Mouse (Mus musculus) heart, adult 2 months (tissue): ENCODE data around the gene 4930404N11Rik.
A peak's percentile ranks its signal among the peaks of the same experiment; 100 is the strongest.

Experiments
- CTCF ChIP-seq: fragments of 200-600 bp; IDR thresholded peaks from 2 replicates; pipeline ENCODE4 v1.8.1; 2022; ENCODE audit warnings: antibody characterized with exemption, mild to moderate bottlenecking, moderate library complexity
- EP300 ChIP-seq: fragments of 200-500 bp; IDR thresholded peaks from 2 replicates; pipeline ENCODE4 v1.6.1; 2011; ENCODE audit warnings: low read depth, low read length, control low read depth; ENCODE audit not compliant: insufficient read depth
- POLR2A ChIP-seq: fragments of 200-500 bp; IDR thresholded peaks from 2 replicates; pipeline ENCODE4 v1.6.1; 2011; ENCODE audit warnings: mild to moderate bottlenecking, low read depth, low read length, control low read depth; ENCODE audit not compliant: insufficient read depth

DNA sequence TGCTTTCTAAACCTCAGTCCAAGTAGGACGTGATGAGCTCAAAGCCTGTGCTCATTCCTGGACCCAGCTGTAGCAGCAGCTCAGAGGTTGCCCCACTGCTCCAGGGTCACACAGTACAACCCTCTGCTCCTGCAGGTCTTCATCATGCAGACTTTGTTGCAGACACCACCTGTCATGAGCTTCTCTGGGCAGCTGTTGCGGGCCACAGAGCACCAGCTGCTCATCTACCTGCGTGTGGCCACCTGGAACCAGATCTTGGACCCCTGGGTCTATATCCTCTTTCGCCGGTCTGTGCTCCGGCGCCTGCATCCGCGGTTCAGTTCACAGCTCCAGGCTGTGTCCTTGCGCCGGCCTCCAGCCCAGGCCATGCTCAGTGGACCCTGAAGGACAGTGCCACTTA lies 31.3 kb downstream of the 4930404N11Rik start:
- no peak for TF ChIP-seq CTCF
- TF ChIP-seq EP300 = no peak
- TF ChIP-seq POLR2A = 0 out of 2 replicates have a peak, but pooled peaks have one; percentile 9
